20 mouse cellular contexts compared by ENCODE assay signal in genomic region chr19:36238536-36238935, GRCm38 (mm10).
A peak's percentile ranks its signal among the peaks of the same experiment; 100 is the strongest.
DNase-seq lines count a peak whose midpoint lies in the region; ATAC-seq and TF ChIP-seq lines count a peak whose summit lies in the region.
"Had no signal": no experiment of that assay in that cellular context is flagged by ENCODE, and none has a peak within 500 bp of the region (broad histone marks: within the 10 kb centered on the region; RNA-seq: fewer than 3 reads in every experiment).

No protein-coding gene starts in this region.

- peaks cover 20% of the 10 kb centered on the region for H3K4me1 ChIP-seq in thymus, adult 2 months (replicated peaks; ENCODE audit: control insufficient read depth, insufficient read depth, low read length)
- H3K4me1 ChIP-seq: forebrain, embryonic 13.5 days; forebrain, embryonic 15.5 days had no signal

- no peak overlapping the region for H3K4me3 ChIP-seq in thymus, adult 2 months (ENCODE audit: control insufficient read depth, insufficient read depth, low read length)
- H3K4me3 ChIP-seq: embryonic facial prominence, embryonic 10.5 days; embryonic facial prominence, embryonic 12.5 days; forebrain, embryonic 13.5 days; forebrain, embryonic 15.5 days had no signal

- TF ChIP-seq CTCF in thymus, adult 2 months (IDR thresholded peaks at IDR 0.05; ENCODE audit: borderline replicate concordance, control insufficient read depth, extremely low read depth, insufficient read depth, low read length, poor library complexity): no peak

- peak; percentile 13 for DNase-seq in thymus, adult 2 months
- no peak for DNase-seq in thymus, postnatal 4 days
- DNase-seq in thymus, postnatal 25 days: peak; percentile 26
- no peak for DNase-seq in thymus, postnatal 36 days
- peak; percentile 27 for DNase-seq in naive thymus-derived CD4-positive, alpha-beta T cell, adult 2 months (ENCODE audit: low read depth)
- no peak for DNase-seq in spleen, postnatal 4 days (ENCODE audit: low spot score in 2 of 2)
- no peak for DNase-seq in natural killer cell, adult 2 months (ENCODE audit: low spot score in 2 of 2)
- DNase-seq: adrenal gland, adult 2 months; adrenal gland, postnatal 10 days; adrenal gland, postnatal 25 days; cerebellum, adult 11-12 months; cerebellum, adult 2 months; cerebellum, adult 9-10 months; cerebellum, postnatal 10 days; cerebellum, postnatal 25 days had no signal

- 16% methylated on average over 3 of the region's 3 CpGs for WGBS in thymus, adult 2 months

- peak; percentile 56 for ATAC-seq in megakaryocyte, adult 5-6 weeks (ENCODE audit: poor library complexity, severe bottlenecking)
- ATAC-seq: forebrain, embryonic 13.5 days; forebrain, embryonic 15.5 days had no signal

- no peaks in the 10 kb centered on the region for H3K27me3 ChIP-seq in thymus, adult 2 months (ENCODE audit: control insufficient read depth, insufficient read depth, low read length)
- H3K27me3 ChIP-seq: embryonic facial prominence, embryonic 12.5 days; forebrain, embryonic 13.5 days; forebrain, embryonic 15.5 days had no signal

- no peaks in the 10 kb centered on the region for H3K36me3 ChIP-seq in thymus, adult 2 months (ENCODE audit: control insufficient read depth, insufficient read depth, low read length)
- H3K36me3 ChIP-seq: embryonic facial prominence, embryonic 10.5 days; embryonic facial prominence, embryonic 12.5 days; forebrain, embryonic 15.5 days had no signal

- H3K27ac ChIP-seq in thymus, adult 2 months (ENCODE audit: control insufficient read depth, insufficient read depth, low read length): no peak overlapping the region
- H3K27ac ChIP-seq: embryonic facial prominence, embryonic 10.5 days; embryonic facial prominence, embryonic 12.5 days; forebrain, embryonic 13.5 days; forebrain, embryonic 15.5 days had no signal

- TF ChIP-seq POLR2A in thymus, adult 2 months (IDR thresholded peaks at IDR 0.05; ENCODE audit: control insufficient read depth, extremely low read depth, insufficient read depth, low read length, poor library complexity): no peak

Comparison
In these comparisons a context has a peak if more than half of its experiments do, and no peak if none do; other contexts are left out.
1. DNase-seq: peak in thymus, adult 2 months (single experiment), thymus, postnatal 25 days (single experiment) and naive thymus-derived CD4-positive, alpha-beta T cell, adult 2 months (single experiment); none in thymus, postnatal 4 days (single experiment), thymus, postnatal 36 days (0 of 2), spleen, postnatal 4 days (0 of 2) and natural killer cell, adult 2 months (0 of 2).